Mouse (Mus musculus) olfactory bulb, adult 2 months (tissue): ENCODE results near the gene Kif13a. TPM values are rescaled to one million over a fixed set of nuclear protein-coding genes. Genes with fewer than 3 reads are reported as not detected.

ENCODE experiments used
- H3K27ac ChIP-seq: fragments of 200-500 bp; 2 replicates; pipeline ENCODE4 v1.5.1; 2012; ENCODE audit warnings: low read depth, low read length; ENCODE audit not compliant: insufficient read depth
- H3K4me1 ChIP-seq: fragments of 200-500 bp; 2 replicates; pipeline ENCODE4 v1.6.1; 2012; ENCODE audit warnings: low read length; ENCODE audit not compliant: control insufficient read depth, insufficient read depth
- H3K4me3 ChIP-seq: fragments of 200-500 bp; 2 replicates; pipeline ENCODE4 v1.5.1; 2012; ENCODE audit warnings: mild to moderate bottlenecking, low read depth, low read length, moderate library complexity; ENCODE audit not compliant: insufficient read depth
- CTCF ChIP-seq: fragments of 200-500 bp; IDR thresholded peaks from 2 replicates; pipeline ENCODE4 v1.5.1; 2012; ENCODE audit warnings: low read depth, mild to moderate bottlenecking, low read length, moderate library complexity; ENCODE audit not compliant: insufficient read depth
- POLR2A ChIP-seq: fragments of 200-500 bp; IDR thresholded peaks from 2 replicates; pipeline ENCODE4 v1.6.1; 2012; ENCODE audit warnings: mild to moderate bottlenecking, low read depth, low read length, moderate library complexity; ENCODE audit not compliant: insufficient read depth
- WGBS: fragments of 180-500 bp; shearing (Covaris S2); methylation state at CpG from one replicate; pipeline ENCODE4 v1.1.7; 2018; 5-methylcytosine and 5-hydroxymethylcytosine counted together
- polyA plus RNA-seq: library from polyadenylated mRNA; stranded (reverse); fragments of >200 nt; gene quantifications from 2 replicates; pipeline ENCODE4 v1.2.4, GENCODE M21; 2012; ENCODE audit warnings: low replicate concordance; ENCODE audit not compliant: missing spikeins, insufficient read depth, insufficient read length

Kif13a gene
- polyA plus RNA-seq, 1 experiment, result not detected

GRCm38 (mm10) chr13:46818374-46818773, 111.3 kb downstream of the Kif13a start:
- peaks cover 9% of the 10 kb centered on the region; the same call in 1 of the 2 replicates for H3K4me1 ChIP-seq
- H3K27ac ChIP-seq, result no peak overlapping the region
- H3K4me3 ChIP-seq, result no peak overlapping the region
- no peak for TF ChIP-seq POLR2A
- TF ChIP-seq CTCF, result no peak
- 87% methylated on average over 9 of the region's 9 CpGs for WGBS

DNA sequence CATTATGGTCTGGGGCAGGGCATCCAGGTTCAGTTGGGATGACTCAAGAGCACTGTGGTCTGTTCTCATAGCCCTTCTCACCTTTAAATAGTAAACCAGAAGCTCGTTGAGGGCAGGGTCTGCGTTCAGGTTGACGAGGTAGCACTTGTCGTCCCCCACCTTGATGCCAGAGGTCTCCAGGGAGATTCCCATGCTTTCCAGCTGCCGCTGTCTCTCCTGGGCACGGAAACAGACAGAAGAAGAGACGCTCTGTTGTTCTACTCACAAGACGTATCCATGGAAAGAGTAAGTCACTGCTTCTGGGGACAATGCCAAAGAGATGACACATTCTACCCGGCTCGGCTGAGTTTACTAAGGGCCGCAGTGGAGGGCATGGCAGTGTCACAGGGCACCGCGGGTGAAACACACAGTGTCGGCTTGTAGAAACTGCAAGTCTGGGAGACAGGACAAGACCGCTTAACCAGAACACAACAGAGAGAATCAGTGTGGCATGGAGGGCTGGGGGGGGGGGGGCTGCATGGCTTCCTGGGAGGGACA, 117.0 kb downstream of the Kif13a start:
- H3K27ac ChIP-seq, result no peak overlapping the region
- WGBS, result 83% methylated on average over 15 of the region's 15 CpGs
- no peak overlapping the region for H3K4me3 ChIP-seq
- peaks cover 8% of the 10 kb centered on the region; the same call in 1 of the 2 replicates for H3K4me1 ChIP-seq
- TF ChIP-seq POLR2A, result no peak
- TF ChIP-seq CTCF, result no peak

- H3K4me3 ChIP-seq, result no peak overlapping the region
- TF ChIP-seq CTCF, result no peak
- peaks cover 4% of the 10 kb centered on the region; the same call in 1 of the 2 replicates for H3K4me1 ChIP-seq
- 87% methylated on average over 9 of the region's 9 CpGs for WGBS
- H3K27ac ChIP-seq, result no peak overlapping the region
Measured at GRCm38 (mm10) chr13:46811696-46812095, 118.0 kb downstream of the Kif13a start.

- Histone ChIP-seq H3K4me1 (peaks cover 4% of the 10 kb centered on the region; the same call in 1 of the 2 replicates), H3K4me3 (no peak overlapping the region), H3K27ac (no peak overlapping the region)
- TF ChIP-seq CTCF (no peak), POLR2A (no peak)
- 98% methylated on average over 17 of the region's 17 CpGs for WGBS
Measured at GRCm38 (mm10) chr13:46810613-46811012, 119.1 kb downstream of the Kif13a start.

- H3K4me1 ChIP-seq, result peaks cover 4% of the 10 kb centered on the region; the same call in 1 of the 2 replicates
- WGBS, result 92% methylated on average over 12 of the region's 12 CpGs
- no peak for TF ChIP-seq POLR2A
- TF ChIP-seq CTCF, result no peak
- H3K27ac ChIP-seq, result no peak overlapping the region
- H3K4me3 ChIP-seq, result no peak overlapping the region
Measured at GRCm38 (mm10) chr13:46810098-46810497, 119.6 kb downstream of the Kif13a start.

DNA sequence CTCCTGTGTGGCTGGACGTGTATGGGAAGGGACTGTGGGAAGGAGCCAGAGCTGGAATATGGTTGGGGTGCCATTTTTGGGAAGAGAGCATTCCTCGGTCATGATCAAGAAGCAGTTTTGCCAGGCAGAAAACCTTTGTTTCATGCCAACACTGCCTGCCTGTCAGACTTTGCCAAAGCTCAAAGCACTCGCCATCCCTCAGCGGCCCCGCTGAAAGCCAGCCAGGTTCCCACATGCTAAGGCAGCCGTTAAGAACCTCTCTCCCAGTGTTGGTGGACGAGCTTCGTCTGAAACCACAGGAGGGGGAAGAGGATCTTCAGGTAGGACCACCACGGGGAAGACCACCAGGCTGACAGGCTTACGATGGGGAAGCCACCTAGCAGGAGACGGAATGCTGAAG, 121.8 kb downstream of the Kif13a start:
- 72% methylated on average over 11 of the region's 11 CpGs for WGBS
- peaks cover 4% of the 10 kb centered on the region; the same call in 1 of the 2 replicates for H3K4me1 ChIP-seq
- H3K4me3 ChIP-seq, result no peak overlapping the region
- no peak overlapping the region for H3K27ac ChIP-seq
- no peak for TF ChIP-seq CTCF
- TF ChIP-seq POLR2A, result no peak

DNA sequence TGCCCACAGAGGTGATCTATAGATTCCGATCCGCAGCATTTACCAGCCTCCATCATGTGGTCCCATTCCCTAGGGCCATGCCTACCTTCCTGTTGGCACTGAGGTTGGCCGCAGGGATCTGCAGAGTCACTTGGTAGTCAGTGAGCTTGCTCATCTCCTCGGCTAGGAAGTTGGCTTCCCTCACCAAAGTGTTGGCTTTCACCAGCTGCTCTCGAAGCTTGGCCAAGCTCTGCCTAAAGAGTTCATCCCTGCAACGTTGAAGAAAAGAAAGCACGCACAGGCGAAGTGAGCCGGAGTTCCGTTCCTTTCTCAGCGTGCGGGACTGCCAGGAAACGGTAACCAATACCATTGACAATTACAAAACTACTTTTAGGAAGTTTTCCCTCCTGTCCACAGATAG, 128.5 kb downstream of the Kif13a start:
- H3K4me1 ChIP-seq, result no peaks in the 10 kb centered on the region
- H3K4me3 ChIP-seq, result no peak overlapping the region
- H3K27ac ChIP-seq, result no peak overlapping the region
- TF ChIP-seq CTCF (no peak), POLR2A (no peak)
- 93% methylated on average over 13 of the region's 13 CpGs for WGBS

DNA sequence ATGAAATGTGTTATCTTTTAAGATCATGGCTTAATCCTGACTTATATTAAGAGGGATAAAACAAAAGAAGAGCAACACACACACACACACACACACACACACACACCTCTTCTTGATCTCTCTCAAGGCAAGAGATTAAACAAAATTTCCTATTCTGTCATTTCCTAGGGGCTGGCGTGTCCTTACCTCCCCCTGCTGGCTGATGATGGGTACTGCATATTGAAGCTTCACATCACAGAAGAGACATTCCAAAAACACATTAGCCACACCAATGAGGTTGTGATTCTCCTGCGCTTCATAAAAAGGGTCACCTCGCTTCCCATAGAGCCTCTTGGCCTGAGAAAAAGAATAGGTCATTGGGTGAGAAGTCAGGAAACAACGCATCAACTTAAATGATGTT, 131.5 kb downstream of the Kif13a start:
- H3K4me3 ChIP-seq, result no peak overlapping the region
- no peak overlapping the region for H3K27ac ChIP-seq
- WGBS, result 39% methylated on average over 4 of the region's 4 CpGs
- TF ChIP-seq POLR2A (no peak), CTCF (no peak)
- no peaks in the 10 kb centered on the region for H3K4me1 ChIP-seq

- 100% methylated on average over 1 of the region's 1 CpGs for WGBS
- H3K4me1 ChIP-seq, result no peaks in the 10 kb centered on the region
- H3K4me3 ChIP-seq, result no peak overlapping the region
- H3K27ac ChIP-seq, result no peak overlapping the region
- TF ChIP-seq CTCF (no peak), POLR2A (no peak)
Measured at GRCm38 (mm10) chr13:46796381-46796780, 133.3 kb downstream of the Kif13a start.

DNA sequence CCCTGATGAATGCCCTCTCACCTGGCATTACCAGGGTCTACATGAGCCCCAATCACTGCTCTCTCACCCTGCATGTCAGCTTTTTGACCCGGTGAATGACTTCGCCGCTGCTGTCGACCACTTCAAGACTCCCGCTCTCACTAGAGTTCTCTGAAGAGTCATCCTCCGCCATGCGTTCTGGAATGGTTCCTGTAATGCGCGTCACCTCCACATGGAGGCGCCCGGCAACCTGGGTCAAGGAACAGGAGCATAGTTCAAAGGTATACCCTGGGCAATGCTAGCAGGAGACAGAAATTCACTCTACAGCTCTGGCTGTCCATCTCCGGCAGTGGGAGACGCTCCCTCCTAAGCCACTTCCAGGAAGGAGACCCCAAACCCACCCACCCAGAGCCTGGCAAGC, 135.8 kb downstream of the Kif13a start:
- Histone ChIP-seq H3K27ac (no peak overlapping the region), H3K4me1 (no peaks in the 10 kb centered on the region), H3K4me3 (no peak overlapping the region)
- WGBS, result 83% methylated on average over 13 of the region's 13 CpGs
- TF ChIP-seq CTCF (no peak), POLR2A (no peak)
